Comparison of ENCODE assay signal across 9 mouse cellular contexts in genomic region chr10:45446215-45446614, GRCm38 (mm10). TPM values are rescaled to one million over a fixed set of nuclear protein-coding genes. Genes with fewer than 3 reads are reported as not detected.
A peak's percentile ranks its signal among the peaks of the same experiment; 100 is the strongest.
DNase-seq lines count a peak whose midpoint lies in the region; ATAC-seq and TF ChIP-seq lines count a peak whose summit lies in the region.
"Had no signal": no experiment of that assay in that cellular context is flagged by ENCODE, and none has a peak within 500 bp of the region (broad histone marks: within the 10 kb centered on the region; RNA-seq: fewer than 3 reads in every experiment).

No protein-coding gene starts in this region.

- H3K4me3 ChIP-seq in E14TG2a.4 (replicated peaks; ENCODE audit: low read length) = peak overlapping the region; percentile 46
- H3K4me3 ChIP-seq in forebrain, embryonic 14.5 days (ENCODE audit: low read depth, low read length) = peak overlapping the region; percentile 7
- H3K4me3 ChIP-seq in liver, embryonic 14.5 days (ENCODE audit: insufficient read depth in 1 of 2, low read depth in 2 of 2, low read length in 2 of 2) = 0 out of 4 replicates have a peak overlapping the region, but pooled peaks have one; percentile 20 to 30

- peak overlapping the region; percentile 51 for H3K9ac ChIP-seq in forebrain, embryonic 14.5 days (ENCODE audit: low read length)
- H3K9ac ChIP-seq in liver, embryonic 14.5 days (replicated peaks) = peak overlapping the region; percentile 27; the same call in 1 of the 2 replicates

- peaks cover 50% of the 10 kb centered on the region for H3K4me1 ChIP-seq in E14TG2a.4 (replicated peaks; ENCODE audit: low read depth, low read length)
- H3K4me1 ChIP-seq in forebrain, embryonic 14.5 days (ENCODE audit: control insufficient read depth, insufficient read depth, low read length) = no peaks in the 10 kb centered on the region
- peaks cover 2 to 7% of the 10 kb centered on the region in 2 experiments for H3K4me1 ChIP-seq in liver, embryonic 14.5 days (replicated peaks; ENCODE audit: control insufficient read depth in 2 of 2, insufficient read depth in 2 of 2, low read length in 1 of 2)

- peak; percentile 52 for DNase-seq in 3T3-L1 (ENCODE audit: low read depth, low spot score)
- peak; percentile 67 for DNase-seq in forebrain, embryonic 14.5 days (ENCODE audit: low spot score)
- no peak for DNase-seq in liver, embryonic 14.5 days (ENCODE audit: low read depth in 3 of 3, low spot score in 3 of 3)
- no peak for DNase-seq in right cerebral cortex, postnatal 25 days
- DNase-seq in right cerebral cortex, postnatal 4 days = no peak

- ATAC-seq in forebrain, embryonic 14.5 days = peak; percentile 80
- no peak for ATAC-seq in liver, embryonic 14.5 days (ENCODE audit: insufficient read depth)
- no peak for ATAC-seq in activated CD4-positive, CD25-positive, alpha-beta regulatory T cell, adult 4 months

- no peaks in the 10 kb centered on the region for H3K36me3 ChIP-seq in E14TG2a.4 (ENCODE audit: insufficient read depth, low read length)
- H3K36me3 ChIP-seq in forebrain, embryonic 14.5 days (ENCODE audit: control insufficient read depth, insufficient read depth, low read length) = no peaks in the 10 kb centered on the region
- no peaks in the 10 kb centered on the region for H3K36me3 ChIP-seq in liver, embryonic 14.5 days (replicated peaks; ENCODE audit: control insufficient read depth, insufficient read depth, low read depth)

- TF ChIP-seq EP300 in liver, embryonic 14.5 days (IDR thresholded peaks at IDR 0.05; ENCODE audit: low read depth) = no peak

- no peaks in the 10 kb centered on the region for H3K27me3 ChIP-seq in E14TG2a.4 (ENCODE audit: insufficient read depth, low read length)
- H3K27me3 ChIP-seq in forebrain, embryonic 14.5 days (replicated peaks; ENCODE audit: control insufficient read depth, insufficient read depth, low read length) = no peaks in the 10 kb centered on the region
- no peaks in the 10 kb centered on the region for H3K27me3 ChIP-seq in liver, embryonic 14.5 days (ENCODE audit: control insufficient read depth, insufficient read depth, low read length)

- H3K9me3 ChIP-seq in E14TG2a.4 (ENCODE audit: low read length) = no peaks in the 10 kb centered on the region
- no peaks in the 10 kb centered on the region for H3K9me3 ChIP-seq in forebrain, embryonic 14.5 days (replicated peaks; ENCODE audit: control insufficient read depth, low read length)
- no peaks in the 10 kb centered on the region for H3K9me3 ChIP-seq in liver, embryonic 14.5 days (ENCODE audit: control insufficient read depth, low read length)

- H3K27ac ChIP-seq in forebrain, embryonic 14.5 days (ENCODE audit: low read depth, low read length) = peak overlapping the region; percentile 52
- no peak overlapping the region for H3K27ac ChIP-seq in liver, embryonic 14.5 days

- TF ChIP-seq CTCF in E14TG2a.4 (conservative IDR thresholded peaks at IDR 0.05; ENCODE audit: low read length) = no peak
- no peak for TF ChIP-seq CTCF in liver, embryonic 14.5 days (IDR thresholded peaks at IDR 0.05; ENCODE audit: low read depth)

- WGBS in forebrain, embryonic 14.5 days = 4% methylated on average over 8 of the region's 8 CpGs
- WGBS in liver, embryonic 14.5 days (ENCODE audit: insufficient replicate concordance) = 2% methylated on average over 8 of the region's 8 CpGs

- peak overlapping the region; percentile 41 for H3K4me2 ChIP-seq in forebrain, embryonic 14.5 days (ENCODE audit: low read length)
- H3K4me2 ChIP-seq in liver, embryonic 14.5 days (ENCODE audit: low read depth) = peak overlapping the region; percentile 43

RNA-seq across cellular contexts. Expression of gene Lin28b, which starts 40.0 kb away (rescaled TPM):
- polyA plus RNA-seq in forebrain, embryonic 14.5 days (2014; fragmentation: Nextera tagmentation; extraction: Ambion mirVana) = 3.7 and 4.3 TPM in 2 replicates
- polyA plus RNA-seq in liver, embryonic 14.5 days (2012; rRNA removed) = 4.3 and 5.9 TPM in 2 replicates
- polyA plus RNA-seq in liver, embryonic 14.5 days (2014; fragmentation: Nextera tagmentation; extraction: Ambion mirVana) = 8.8 and 10.1 TPM in 2 replicates
- polyA plus RNA-seq in activated CD4-positive, CD25-positive, alpha-beta regulatory T cell, adult 4 months (2017; shearing (Covaris generic)) = under 1 TPM in 1 of 2 experiments, not detected in 1; 0.10 TPM
- polyA plus RNA-seq: liver, adult 2 months; small intestine, adult 2 months had no signal

Comparison
In these comparisons a context has a peak if more than half of its experiments do, and no peak if none do; other contexts are left out.
1. DNase-seq: peak in 3T3-L1 (single experiment) and forebrain, embryonic 14.5 days (single experiment); none in liver, embryonic 14.5 days (0 of 3), right cerebral cortex, postnatal 25 days (single experiment) and right cerebral cortex, postnatal 4 days (single experiment).
2. Peak in every context shown above with its lines, with median percentiles within 50 percentile points of each other: H3K4me3 ChIP-seq.